Mouse (Mus musculus) stomach, embryonic 14.5 days (tissue): Measurements from ENCODE around the gene Foxred2. TPM values are rescaled to one million over a fixed set of nuclear protein-coding genes. Genes with fewer than 3 reads are reported as not detected.

Experiments
- ATAC-seq: fragments of 200-750 bp; cut with Nextera tagmentation; 2 replicates; pipeline ENCODE4 v1.8.0; 2017; ENCODE audit warnings: low read depth, moderate TSS enrichment; ENCODE audit not compliant: insufficient number of reproducible peaks, insufficient read depth, low FRiP score
- H3K27ac ChIP-seq: fragments of 300-500 bp; sonication (generic); 2 replicates; pipeline ENCODE4 v1.5.1; 2014; ENCODE audit warnings: mild to moderate bottlenecking, low read length, moderate library complexity, mixed read lengths
- H3K27me3 ChIP-seq: fragments of 300-500 bp; sonication (generic); 2 replicates; pipeline ENCODE4 v1.6.1; 2014; ENCODE audit warnings: low read length, control low read depth, mixed read lengths; ENCODE audit not compliant: control insufficient read depth, insufficient read depth
- H3K36me3 ChIP-seq: fragments of 300-500 bp; sonication (generic); 2 replicates; pipeline ENCODE4 v1.6.1; 2014; ENCODE audit warnings: mild to moderate bottlenecking, control low read depth, low read length, moderate library complexity, mixed read lengths; ENCODE audit not compliant: control insufficient read depth, insufficient read depth
- H3K4me1 ChIP-seq: fragments of 300-500 bp; sonication (generic); 2 replicates; pipeline ENCODE4 v1.6.1; 2014; ENCODE audit warnings: low read length, control low read depth, mixed read lengths; ENCODE audit not compliant: control insufficient read depth, insufficient read depth
- H3K4me2 ChIP-seq: fragments of 300-500 bp; sonication (generic); replicated peaks from 2 replicates; pipeline ENCODE4 v1.6.1; 2014; ENCODE audit warnings: low read depth, low read length, control low read depth
- H3K4me3 ChIP-seq: fragments of 300-500 bp; sonication (generic); 2 replicates; pipeline ENCODE4 v1.5.1; 2014; ENCODE audit warnings: low read depth, low read length, control low read depth
- H3K9ac ChIP-seq: fragments of 300-500 bp; sonication (generic); replicated peaks from 2 replicates; pipeline ENCODE4 v1.6.1; 2014; ENCODE audit warnings: low read depth, mild to moderate bottlenecking, control low read depth, low read length, moderate library complexity, mixed read lengths
- H3K9me3 ChIP-seq: fragments of 300-500 bp; sonication (generic); 2 replicates; pipeline ENCODE4 v1.6.1; 2016; ENCODE audit warnings: low read depth, low read length, control low read depth; ENCODE audit not compliant: control insufficient read depth
- WGBS: fragments of 180-500 bp; shearing (Covaris S2); extraction: QIAGEN DNeasy Blood & Tissue Kit; methylation state at CpG from one replicate; pipeline ENCODE4 v1.1.7; 2014; 5-methylcytosine and 5-hydroxymethylcytosine counted together
- polyA plus RNA-seq: library from polyadenylated mRNA; unstranded; fragments of >200 nt; fragmentation: Nextera tagmentation; extraction: Ambion mirVana; gene quantifications from 2 replicates; pipeline ENCODE4 v1.2.1, GENCODE M21; 2014

The Foxred2 gene
- polyA plus RNA-seq, 1 experiment from 2014 or later: 3.3 TPM

- Histone ChIP-seq H3K4me1 (0 out of 2 replicates have a peak, but pooled peaks cover 3% of the 10 kb centered on the region), H3K4me2 (no peak overlapping the region), H3K27ac (no peak overlapping the region), H3K9ac (no peak overlapping the region), H3K36me3 (no peaks in the 10 kb centered on the region), H3K9me3 (no peaks in the 10 kb centered on the region), H3K27me3 (no peaks in the 10 kb centered on the region), H3K4me3 (no peak overlapping the region)
- 83% methylated on average over 10 of the region's 10 CpGs for WGBS
- no peak for ATAC-seq
Measured at GRCm38 (mm10) chr15:77892420-77892819, 64.1 kb downstream of the Foxred2 start.

GRCm38 (mm10) chr15:77891766-77892165, 64.8 kb downstream of the Foxred2 start:
- Histone ChIP-seq H3K9me3 (no peaks in the 10 kb centered on the region), H3K27me3 (no peaks in the 10 kb centered on the region), H3K27ac (no peak overlapping the region), H3K36me3 (no peaks in the 10 kb centered on the region), H3K4me2 (no peak overlapping the region), H3K9ac (no peak overlapping the region), H3K4me1 (0 out of 2 replicates have a peak, but pooled peaks cover 3% of the 10 kb centered on the region), H3K4me3 (no peak overlapping the region)
- ATAC-seq: no peak; the same call in 1 of the 2 replicates
- 76% methylated on average over 8 of the region's 8 CpGs for WGBS

Other genes starting within 250 kb of the Foxred2 start
- not detected in 2 replicates for gene Apol9b, start 227.7 kb downstream of the Foxred2 start, polyA plus RNA-seq
- 0.55 TPM in 1 of 2 replicates, not detected in the other for gene Apol8, start 199.7 kb downstream of the Foxred2 start, polyA plus RNA-seq
- 75.4 and 77.1 TPM in 2 replicates for gene Myh9, start 114.5 kb downstream of the Foxred2 start, polyA plus RNA-seq
- 242 and 259 TPM in 2 replicates for gene Txn2, start 27.7 kb downstream of the Foxred2 start, polyA plus RNA-seq
- gene Eif3d, start 14.1 kb upstream of the Foxred2 start, polyA plus RNA-seq: 206 and 211 TPM in 2 replicates
- gene Cacng2, start 163.3 kb upstream of the Foxred2 start, polyA plus RNA-seq: 0.06 and 0.15 TPM in 2 replicates
- gene Ift27, start 217.4 kb upstream of the Foxred2 start, polyA plus RNA-seq: 85.6 and 97.3 TPM in 2 replicates
- not detected in 2 replicates for gene Pvalb, start 249.7 kb upstream of the Foxred2 start, polyA plus RNA-seq